Mouse (Mus musculus) kidney, postnatal 14 days (tissue): ENCODE measurements at regions not wholly inside any gene's neighbourhood (a gene's known extent, or its start where the extent isn't known, plus 50 kb on each side); places are given as distances from the start of the nearest gene placed in this dataset.

Source experiments
- DNase-seq: peaks from one replicate; pipeline ENCODE4 v3.0.0; 2022; ENCODE audit warnings: mixed read lengths

DNA sequence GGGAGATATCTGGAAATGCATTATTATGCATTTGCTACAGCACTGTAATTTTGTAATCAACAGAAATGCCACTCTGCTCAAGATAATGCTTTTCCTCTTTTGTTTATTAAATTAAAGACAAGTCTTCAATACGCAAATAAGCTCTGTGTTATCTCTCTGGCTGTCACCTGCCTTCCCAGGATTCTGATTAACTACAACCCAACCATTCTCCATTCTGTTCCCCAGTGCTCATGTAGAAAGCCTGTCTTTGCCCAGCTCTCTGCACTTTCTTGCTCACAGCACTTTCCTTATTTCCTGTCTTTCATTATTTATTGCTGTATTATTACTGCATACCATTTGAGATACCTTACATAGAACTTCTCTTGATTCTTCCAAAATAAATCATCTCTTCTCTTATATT is 525.6 kb downstream of the Cd109 start:
- DNase-seq = no peak

DNA sequence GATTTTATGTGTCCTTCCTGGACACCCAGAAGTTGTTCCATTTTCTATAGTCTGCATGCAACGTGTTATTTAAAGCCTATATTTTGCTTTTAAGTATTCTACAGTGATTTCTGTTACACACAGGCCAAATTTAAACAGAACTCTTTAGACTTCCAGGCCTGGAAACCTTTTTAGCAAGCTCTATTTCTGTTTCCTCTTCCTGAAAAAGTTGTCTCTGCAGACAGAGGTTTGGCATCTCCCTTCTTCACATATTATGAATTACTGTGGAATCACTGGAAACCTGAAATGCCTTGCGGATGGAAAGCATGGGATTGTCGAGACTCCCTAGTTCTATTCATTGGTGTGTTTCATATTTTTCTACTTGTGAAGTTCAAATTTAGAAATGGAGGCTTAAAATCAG is 530.7 kb downstream of the Cd109 start:
- no peak for DNase-seq

DNA sequence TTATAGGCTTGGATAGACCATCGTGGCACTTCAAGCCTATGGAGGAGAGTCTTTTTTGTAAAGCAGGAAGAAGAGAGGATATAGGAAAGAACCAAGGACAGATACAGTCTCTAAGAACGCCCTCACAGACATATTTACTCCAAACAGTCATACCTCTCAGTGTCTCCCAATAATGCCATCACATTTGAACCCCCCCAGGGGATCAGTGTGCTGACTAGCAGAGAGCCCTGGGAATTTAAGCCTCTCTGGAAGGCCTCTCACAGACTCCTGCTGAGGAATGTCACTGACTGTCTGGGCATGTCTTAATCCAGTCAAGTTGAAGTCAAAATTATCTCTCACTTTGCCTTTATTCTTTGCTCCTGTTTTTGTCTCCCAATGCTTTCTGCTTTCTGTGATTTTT is 550.2 kb downstream of the Cd109 start:
- DNase-seq = no peak

DNA sequence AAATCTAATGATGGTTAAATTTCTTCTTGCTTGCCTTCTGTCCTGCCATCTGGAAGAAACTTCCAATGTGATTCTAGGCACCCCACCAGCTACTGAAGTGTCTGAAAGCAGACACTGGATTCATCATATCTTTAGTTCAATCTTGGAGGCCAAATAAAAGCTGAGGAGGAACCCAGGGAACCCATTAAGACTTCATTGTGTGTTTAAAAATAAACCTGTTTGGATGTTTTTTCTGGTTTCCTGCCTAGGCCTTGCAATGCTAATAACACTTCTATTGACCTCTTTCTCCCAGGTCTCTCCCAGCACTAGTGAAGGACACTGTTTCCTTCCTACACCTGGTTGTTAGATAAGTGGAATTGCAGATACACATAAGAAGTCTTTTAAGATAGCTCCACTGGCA is 545.6 kb downstream of the Col12a1 start:
- no peak for DNase-seq

DNA sequence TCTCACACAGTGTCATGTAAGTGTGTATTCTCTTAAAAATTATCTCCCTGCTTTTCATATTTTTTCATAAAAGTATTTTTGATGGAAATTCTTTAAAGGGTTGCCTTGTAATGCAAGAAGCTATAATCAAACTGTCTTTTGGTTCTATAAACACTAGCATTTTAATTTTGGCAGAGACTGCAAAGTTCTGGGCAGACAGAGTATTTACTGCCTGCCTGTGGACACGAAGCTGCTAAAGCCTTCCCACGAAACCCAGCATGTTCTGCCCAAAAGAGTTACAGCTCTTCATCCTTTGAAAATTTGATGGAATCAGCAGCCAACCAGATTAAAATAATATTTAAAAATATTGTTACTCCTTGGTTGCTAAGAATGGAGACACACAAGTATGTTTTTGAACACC is 538.7 kb downstream of the Col12a1 start:
- DNase-seq = no peak

DNA sequence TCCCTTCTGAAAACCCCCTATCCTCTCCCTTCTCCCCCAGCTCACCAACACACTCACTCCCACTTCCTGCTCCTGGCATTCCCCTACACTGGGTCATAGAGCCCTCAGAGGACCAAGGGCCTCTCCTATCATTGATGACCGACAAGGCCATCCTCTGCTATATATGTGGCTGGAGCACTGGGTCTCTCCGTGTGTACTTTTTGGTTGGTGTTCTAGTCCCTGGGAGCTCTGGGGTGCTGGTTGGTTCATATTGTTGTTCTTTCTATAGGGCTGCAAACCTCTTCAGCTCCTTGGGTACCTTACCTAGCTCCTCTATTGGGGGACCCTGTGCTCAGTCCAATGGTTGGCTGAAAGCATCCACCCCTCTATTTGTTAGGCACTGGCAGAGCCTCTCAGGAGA is 523.2 kb downstream of the Col12a1 start:
- no peak for DNase-seq

DNA sequence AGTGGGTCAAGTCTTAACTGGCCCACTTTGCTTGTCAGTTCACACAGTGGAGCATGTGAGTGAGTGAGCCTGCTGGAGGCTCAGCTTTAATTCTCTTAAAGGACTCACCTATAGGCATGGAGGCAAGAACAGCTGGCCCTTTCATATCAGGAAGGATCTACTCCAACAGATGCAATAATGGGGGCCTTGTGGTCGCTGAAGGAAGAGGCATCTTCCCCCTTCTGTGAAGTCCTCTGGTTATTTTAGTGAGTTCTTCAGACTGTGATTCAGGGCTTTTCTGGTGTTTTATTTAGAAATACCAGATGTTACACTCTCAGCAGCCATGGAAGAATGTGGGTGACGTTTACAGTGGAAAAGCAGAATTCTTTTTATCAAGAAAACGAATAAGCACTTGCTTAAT is 516.9 kb downstream of the Col12a1 start:
- no peak for DNase-seq

DNA sequence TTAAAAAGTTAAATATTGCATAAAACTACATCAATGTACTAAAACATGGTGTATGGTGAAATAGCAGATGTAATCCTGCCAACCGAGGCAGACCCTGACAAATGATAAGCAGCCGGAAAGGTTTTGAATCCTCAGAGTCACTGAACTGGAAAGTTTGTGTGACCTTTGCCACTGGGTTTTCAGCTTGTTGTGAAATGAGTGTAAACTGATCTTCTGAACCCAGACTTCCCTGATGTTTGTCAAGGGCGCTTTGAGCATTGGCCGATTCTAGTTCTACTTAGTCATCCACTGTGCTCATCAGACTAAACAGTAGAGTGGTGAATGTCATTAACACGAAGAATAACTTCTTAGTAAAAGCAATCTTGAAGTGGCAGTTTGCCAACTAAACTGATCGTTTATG is 505.3 kb downstream of the Col12a1 start:
- peak; percentile 3 for DNase-seq

DNA sequence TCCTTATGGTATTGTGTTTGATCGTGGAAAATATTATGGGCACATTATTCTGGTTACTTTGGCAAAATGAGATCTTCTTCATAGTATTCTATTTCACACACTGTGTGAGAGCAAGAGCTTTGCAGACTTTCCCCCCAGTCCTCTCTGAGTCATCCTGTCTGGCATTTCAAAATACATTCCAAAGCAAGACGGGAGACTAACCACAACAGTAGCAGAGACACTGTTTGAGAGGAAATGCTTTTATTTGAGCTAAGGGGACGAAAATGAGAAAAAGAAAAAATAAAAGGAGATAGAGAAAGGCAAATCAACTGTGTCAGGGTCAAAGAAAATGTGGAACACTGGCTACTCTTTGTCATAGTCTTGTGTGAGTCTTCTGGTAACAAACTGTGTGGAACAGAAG is 502.6 kb downstream of the Col12a1 start:
- DNase-seq = peak; percentile 5

DNA sequence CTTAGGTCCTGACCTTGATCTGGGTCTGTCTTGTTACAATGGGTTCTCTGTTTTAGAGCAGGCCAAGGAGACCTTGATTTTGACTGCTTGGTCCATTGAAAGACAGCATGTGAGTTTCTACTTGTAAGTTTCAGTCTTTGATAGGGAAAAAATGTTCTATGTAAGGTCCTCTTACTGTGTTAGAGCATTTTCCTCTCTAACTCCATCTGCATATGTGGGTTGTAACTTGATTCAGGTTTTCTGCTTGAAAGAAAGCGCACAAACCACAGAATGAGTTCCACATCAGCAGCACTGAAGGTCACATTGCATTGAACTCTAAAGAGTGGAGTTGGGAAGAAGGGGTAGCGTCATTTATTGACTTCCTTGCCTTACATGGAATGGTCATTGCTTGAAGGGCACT is 502.2 kb downstream of the Col12a1 start:
- DNase-seq = no peak

DNA sequence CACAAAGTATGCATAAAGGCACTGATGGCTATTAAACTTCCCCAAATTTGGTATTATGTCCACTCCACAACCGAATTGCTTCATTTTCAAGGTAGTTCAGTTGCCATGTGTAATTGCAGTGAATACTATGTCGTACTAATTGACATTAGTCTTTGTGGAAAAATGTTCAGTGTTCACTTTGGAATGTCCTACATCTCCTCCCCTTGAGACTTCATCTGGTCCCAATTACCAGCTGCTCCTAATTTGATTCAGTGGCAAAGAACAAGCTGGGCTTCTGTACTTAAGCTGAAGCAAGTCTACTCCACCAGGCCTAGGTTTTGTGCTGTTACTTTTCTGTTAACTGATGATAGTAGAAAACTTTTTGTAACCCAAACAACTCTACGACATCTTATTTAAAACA is 485.6 kb downstream of the Col12a1 start:
- no peak for DNase-seq

DNA sequence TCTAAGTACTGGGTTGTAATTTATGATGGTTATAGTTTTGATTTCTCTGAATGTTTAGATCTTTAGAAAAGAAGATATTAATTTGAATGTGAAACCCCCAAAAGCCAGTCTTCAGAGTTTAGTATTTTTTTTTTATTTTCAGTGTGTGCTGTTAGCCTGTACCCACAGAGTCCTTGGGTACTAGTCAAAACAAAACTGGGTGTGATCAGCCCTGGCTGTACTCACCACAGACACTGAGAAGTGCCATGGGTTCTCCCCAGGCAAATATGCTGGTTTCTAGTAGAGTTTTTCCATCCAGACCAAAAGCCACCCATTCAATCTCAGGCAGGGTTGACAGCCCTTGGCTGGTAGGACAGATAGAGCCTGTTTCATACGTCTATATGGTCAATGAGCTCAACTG is 484.9 kb downstream of the Col12a1 start:
- no peak for DNase-seq

DNA sequence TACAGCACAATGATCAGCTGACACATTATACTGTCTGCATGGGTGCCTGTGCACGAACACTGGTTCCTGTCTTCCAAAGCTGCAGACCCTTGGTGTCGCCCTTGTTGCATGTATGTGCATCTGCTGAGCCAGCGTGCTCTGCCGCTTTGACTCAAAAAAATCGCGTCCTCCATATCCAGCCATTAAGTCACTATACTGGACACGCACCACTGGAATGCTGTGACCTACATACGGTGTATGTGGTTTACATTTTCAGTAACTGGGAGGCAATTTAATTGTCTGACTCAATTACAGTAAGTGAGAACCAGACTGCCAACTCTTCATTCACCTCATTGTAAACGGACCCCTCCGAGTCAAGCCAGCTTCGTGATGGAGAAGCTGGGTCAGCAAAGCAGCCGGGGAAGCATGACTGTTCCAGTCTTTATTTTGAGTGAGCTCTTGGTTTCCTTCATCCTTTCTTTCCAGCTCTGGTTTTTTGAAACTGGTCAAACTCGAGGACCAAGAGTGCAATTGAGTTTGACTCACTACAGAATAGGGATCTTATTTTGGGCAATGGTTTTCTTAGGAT is 448.9 kb downstream of the Col12a1 start:
- DNase-seq = no peak

DNA sequence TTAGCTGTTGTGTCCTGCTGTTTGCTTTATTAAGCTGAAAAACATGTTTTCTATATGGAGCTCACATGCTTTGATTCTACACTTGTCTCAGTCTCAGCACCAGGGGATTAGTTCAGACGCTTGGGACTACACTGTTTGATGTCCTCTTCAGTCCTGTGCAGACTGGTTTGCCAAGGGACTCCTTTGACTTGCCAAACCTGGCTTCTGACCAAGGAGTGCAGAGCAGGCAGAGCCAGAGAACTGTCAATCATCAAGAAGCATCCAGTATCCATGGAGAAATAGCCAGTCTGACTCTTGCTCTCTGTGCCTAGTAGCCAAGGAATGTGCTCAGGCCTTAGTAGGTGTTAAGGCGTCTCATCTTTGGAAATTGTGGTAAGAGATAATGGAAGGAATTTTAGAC is 448.4 kb downstream of the Col12a1 start:
- no peak for DNase-seq

DNA sequence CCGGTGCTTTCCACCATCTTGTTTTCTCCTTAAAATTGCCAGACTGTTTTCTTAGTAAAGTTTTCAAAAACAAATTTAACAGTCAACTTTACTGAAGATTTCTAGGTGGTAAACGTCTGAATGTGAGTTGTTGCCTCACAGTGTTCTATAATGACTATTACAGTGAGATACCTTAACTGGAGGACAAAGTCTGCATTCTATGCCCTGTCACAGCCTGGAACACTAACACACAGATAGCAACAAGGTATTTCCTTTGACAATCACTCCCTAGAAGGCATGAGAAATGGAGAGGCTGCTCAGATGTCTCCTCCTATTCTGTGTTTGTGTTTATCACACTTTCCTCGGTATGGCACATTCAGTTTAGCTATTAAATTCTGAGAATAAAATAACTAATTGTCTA is 430.8 kb downstream of the Col12a1 start:
- DNase-seq = no peak

DNA sequence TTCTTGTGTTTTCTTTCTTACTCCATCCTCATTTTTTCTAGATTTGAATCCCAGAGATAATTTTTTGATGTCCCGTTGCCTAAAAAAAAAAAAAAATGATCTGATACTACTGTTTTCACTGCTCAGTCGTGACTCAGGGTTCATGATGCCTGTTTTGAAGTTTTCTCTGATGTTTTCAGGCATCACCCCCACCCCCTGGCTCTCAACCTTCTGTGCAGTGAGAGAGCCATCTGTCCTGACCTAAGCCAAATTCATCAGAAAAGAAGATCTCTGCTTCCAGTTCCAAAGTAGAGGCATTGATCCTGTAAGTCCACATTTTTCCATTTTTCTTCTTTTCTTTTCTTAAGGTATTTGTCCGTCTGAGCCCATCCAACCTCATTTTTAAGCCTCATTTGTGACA is 423.3 kb downstream of the Col12a1 start:
- DNase-seq = no peak

DNA sequence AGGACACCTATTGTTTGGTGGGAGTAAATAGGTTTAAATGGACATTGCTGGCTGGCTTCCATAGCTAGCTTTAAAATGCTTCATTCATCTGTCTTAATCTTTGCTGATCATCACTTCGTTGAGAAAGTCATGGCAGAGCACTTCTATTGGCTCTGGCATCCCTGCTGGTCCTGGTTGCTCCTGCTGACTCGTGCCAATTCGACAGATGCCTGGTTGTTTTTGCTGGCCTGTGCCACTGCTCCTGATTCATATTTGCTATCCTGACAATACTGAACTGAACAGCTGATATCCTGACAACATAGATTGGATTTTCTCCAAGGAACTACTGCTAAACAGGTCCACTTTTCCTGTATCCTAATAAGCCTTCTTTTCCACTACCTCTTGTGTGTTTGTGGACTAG is 417.1 kb downstream of the Col12a1 start:
- no peak for DNase-seq

DNA sequence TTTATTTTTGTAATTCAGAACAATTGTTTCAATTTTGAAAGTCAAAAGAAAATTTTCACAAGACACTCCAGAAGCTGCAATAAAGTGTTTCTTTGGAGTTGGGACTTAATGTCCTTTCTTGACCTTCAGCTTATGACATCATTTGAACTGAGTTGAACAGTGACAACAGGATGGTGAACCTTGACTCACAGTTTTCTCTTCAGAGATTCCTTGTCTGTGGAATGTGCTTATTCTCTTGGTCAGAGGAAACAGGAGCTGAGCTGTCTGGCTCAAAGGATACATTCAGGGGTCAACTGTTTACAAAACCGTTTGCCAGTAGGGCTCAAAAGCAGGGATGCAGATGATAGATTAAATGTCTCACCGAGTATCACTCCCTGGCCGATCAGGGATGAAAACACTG is 408.0 kb downstream of the Col12a1 start:
- peak; percentile 6 for DNase-seq

DNA sequence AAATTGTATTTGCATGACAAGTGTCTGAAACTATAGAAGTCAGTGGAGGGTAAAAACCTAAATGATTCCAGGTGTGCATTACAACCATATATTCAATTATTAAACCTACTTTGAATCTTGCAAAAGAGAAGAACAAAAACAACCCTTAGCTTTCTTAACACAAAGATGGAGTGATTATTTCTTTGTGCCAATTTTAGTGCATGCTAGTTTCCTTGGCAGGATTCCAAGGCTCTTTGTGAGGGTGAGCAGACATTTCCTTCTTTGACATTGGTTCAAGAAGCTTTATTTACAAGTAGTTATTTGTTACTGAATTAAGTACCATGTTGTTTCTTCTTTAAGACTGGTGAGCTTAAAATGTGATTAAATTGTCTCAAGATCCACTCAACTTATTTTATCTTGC is 401.2 kb downstream of the Col12a1 start:
- DNase-seq = peak; percentile 24

DNA sequence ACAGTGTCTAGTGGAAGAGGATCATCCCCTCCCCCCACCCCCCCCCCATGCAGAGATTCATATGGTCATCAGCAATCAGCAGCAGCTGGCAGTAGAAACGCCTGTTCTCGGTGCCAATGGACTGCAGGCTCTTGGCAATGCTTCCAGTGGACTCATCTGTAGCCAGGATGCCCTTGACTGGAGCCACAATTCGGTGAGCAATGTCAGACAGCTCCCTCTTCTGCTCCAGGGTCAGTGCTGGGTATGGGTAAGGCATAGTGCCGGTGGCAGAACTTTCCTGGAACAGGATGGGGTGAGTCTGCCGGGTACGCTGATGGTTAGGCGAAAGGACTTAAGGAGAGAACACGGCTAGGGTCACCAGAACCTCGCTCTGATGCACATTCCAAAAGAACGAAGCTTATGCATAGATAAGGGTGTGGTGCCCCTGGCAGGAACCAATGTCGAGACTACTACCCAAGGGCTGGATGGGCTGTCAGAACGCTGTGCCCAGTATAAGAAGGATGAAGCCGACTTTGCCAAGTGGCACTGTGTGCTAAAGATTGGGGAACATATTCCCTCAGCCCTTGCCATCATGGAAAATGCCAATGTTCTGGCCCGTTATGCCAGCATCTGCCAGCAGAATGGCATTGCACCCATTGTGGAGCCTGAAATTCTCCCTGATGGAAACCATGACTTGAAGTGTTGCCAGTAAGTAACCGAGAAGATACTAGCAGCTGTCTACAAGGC is 372.1 kb downstream of the Col12a1 start:
- no peak for DNase-seq

DNA sequence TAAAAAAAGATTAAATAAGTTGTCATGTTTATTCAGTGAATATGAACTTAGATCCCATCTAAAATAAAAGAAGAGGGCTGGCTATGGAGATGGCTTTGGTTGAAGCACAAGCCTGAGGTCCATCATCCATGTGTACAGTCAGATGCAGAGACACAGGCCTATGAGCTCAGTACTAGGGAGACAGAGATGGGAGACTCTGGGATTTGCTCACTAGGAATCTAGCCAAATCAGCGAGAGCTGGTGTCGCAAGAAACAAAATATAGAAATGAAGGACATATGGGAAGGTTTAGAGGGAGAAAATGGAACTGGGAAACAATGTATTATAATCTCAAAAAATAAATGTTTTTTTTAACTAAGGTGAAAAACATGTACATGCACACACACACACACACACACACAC is 326.6 kb downstream of the Col12a1 start:
- no peak for DNase-seq

DNA sequence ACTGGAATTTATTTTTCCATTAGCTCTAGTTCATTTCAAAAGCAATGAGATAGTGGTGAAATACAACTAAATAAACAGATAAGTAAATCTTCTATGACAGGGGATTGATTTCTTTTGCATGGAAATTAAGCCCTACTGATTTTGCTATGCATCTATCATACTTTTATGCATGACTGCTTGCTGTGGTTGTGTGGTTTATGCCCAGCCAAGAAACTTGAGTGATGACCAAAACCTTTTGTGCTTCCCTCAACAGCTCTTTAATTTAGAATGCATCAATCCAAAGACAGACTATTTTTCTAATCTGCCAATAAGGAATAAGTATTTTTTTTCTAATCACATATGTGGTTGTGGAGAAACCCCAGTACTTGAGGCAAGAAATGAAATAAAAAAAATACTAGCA is 303.6 kb downstream of the Col12a1 start:
- no peak for DNase-seq

DNA sequence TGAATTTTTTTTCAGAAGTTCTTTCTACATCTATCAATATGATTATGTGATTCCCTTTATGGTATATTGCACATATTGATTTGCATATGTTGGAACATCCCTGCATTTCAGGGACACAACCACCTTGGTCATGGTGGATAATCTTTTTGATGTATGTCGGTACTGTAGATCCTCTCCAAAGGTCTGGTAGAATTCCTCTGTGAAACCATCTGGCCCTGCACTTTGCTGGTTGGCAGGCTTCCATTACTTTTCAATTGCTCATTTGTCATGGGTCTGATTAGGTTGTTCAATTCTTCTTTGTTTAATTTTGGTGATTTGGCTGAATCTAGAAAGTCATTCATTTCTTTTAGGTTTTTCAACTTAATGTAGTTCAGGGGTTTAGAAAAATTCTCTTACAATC is 288.2 kb downstream of the Col12a1 start:
- DNase-seq = no peak

DNA sequence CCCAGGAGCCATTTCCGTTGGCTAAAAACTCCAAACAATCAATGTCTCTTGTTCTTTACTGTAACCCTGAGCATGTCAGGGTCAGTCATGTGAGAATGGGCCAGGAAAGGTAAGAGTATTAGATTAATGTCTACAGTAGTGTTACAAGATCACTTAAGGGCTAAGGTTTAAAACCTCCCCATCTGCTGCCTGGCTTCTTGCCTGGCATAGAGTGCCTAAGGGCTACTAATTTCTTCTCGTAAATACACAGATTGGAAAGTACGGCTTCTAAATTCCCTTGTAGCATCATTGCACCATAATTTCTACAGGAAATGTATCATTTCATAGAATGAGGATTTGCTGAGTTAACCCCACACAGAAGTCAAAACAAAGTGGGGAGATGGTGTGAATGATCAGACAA is 281.0 kb downstream of the Col12a1 start:
- no peak for DNase-seq

DNA sequence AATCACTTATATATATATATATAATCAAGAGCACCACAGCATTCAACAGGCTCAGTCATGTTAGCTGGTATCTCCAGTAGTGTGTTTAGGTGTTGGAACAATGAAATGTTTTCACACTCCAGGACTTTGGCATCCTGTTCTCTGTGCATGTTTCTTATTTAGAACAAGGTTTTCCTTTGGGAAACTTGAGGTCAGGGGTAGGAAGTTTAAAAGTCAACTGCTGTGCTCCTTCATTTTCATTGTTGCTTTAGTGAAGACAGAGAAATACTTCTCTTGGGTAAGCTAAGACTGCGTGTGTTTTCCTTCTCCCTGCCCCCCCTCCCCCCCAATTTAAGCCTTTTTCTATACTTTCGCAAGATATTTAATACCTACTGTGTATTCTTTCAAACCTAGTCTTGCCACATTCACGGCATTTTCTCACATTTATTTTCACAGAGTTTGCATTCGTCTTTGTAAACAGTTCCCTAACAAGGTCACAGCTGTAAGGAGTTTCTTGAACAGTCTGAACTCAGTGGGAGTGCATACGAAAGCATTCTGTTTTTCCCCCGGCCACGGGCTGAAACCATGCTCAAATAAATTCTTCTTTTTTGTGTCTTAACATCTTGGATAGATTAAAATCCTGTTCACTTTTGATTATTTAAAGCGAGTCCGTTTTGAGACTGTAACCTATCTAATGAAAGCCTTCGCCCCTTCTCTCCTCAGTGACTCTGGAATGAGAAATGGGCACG is 279.2 kb downstream of the Col12a1 start:
- peak; percentile 1 for DNase-seq
